Mouse (Mus musculus) lung, postnatal 14 days (tissue): ENCODE measurements around the gene Sv2c.

Source experiments
- DNase-seq: peaks from one replicate; pipeline ENCODE4 v3.0.0; 2021

Sv2c gene

DNA sequence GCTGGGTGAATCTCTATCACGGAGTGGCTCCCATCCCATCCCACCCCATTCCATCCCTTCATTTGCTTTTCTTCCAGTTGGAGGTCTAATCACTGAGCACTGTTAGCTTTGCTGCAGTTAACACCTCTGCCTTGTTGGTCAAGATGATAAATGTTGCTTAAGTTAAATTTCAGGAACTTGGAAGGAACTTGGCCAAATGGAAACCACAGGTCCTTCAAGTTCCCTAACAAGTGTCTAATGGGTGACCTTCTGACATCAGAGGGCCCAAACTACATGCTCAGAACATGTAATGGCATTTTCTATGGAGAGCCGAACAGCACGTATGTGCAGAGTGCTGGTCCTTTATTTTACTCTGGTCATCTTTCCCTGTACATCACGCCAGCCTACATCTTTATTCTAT lies 190.5 kb downstream of the Sv2c start:
- no peak for DNase-seq

DNA sequence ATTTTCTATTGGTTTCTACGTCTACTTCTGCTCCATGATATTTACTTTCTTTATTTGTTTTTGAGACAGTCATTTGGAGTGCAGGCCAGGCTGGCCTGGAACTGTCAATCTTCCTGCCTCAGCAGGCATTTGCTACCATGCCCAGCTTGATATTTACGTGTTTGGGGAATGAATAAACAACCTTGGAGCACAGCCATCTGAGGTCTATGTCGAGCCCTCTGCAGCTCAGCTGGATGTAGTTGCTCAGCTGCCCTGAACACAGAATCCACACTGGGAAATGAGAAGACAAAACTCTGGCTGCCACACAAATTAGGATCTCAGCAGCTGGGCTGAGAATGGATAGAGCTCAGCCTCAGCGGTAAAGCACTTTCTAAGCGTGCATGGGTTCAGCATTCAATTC lies 191.6 kb downstream of the Sv2c start:
- no peak for DNase-seq

DNA sequence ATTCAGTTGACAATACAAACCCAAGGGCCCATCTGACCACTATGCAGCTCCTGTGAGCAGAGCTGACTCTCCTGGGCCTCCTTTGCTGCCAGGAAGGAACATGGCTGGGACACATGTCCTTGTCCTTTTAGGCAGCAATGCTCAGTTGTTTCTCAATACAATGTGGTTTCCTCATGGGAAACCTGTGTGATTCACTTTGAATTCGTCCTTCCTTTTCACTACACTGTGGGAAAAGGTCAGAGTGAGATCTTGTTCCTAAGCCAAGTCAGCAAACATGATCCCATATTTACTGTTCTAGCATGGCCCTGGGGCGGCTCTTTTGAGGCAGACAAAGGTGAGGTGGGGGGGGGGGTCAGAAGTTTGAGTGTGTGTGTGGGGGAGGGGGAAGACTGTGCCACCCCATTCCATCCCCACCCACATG lies 208.2 kb downstream of the Sv2c start:
- DNase-seq: no peak

DNA sequence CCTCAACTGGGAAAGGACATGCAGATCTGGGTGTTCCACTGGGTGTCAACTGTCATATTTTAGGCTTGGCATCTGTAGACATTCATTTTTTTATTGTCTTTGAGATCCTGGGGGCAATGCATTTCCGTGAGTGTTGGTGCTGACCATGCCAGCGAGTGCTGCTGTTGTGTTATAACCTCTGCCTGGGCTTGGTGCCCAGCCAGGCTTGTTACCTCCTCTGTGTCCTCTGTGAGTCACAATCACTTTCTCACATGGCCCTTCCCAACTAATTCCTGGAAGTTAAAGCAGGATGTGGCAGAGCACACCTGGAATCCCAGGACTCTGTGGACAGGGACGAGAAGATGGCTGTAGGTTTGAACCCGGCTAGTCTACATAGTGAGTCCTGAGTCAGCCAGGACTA lies 209.8 kb downstream of the Sv2c start:
- DNase-seq: no peak

DNA sequence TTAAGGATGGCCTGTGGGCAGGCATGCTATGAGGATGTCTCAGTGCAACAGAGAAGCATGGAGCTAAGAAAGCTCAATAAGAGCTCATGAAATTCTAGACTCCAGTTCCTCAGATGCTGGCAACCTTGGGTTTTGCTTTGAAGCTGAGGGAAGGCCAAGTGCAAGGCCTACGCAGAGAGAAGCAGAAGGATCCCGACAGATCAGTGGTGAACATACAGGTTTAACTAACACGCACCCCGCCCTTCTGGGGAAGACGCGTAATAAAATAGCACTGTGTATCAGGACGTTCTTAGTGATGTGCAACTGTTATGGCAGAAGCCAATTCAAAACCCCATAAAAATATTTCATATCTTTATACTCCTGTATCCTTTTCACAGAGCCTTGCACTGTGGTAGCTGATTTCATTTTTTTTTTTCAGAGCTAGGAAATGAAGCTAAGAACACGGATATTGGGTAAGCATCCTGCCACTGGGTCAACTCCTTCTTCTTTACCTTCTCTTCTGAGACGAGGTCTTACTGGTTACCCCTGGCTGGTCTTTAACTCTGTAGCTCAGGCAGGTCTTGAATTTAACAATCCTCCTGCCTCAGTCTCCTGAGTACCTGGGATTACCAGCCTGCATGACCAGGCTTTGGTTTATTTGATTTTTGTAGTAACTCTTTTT lies 213.6 kb downstream of the Sv2c start:
- no peak for DNase-seq

DNA sequence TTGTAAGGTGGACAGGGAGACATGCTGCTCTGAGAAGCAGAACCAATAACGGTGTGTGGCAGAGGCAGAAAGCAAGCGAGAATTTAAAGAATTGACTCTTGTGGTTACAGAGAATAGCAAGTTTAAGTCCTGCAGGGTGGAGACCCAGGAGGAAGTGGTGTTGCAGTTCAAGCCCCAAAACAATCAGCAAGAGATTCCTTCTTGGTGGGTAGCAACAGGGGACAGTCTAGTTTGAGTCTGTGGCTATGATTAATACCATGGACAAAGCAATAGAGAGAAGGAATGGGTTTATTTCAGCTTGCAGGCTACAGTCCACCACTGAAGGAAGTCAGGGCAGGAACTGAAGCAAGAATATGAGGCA lies 219.4 kb downstream of the Sv2c start:
- DNase-seq: no peak

DNA sequence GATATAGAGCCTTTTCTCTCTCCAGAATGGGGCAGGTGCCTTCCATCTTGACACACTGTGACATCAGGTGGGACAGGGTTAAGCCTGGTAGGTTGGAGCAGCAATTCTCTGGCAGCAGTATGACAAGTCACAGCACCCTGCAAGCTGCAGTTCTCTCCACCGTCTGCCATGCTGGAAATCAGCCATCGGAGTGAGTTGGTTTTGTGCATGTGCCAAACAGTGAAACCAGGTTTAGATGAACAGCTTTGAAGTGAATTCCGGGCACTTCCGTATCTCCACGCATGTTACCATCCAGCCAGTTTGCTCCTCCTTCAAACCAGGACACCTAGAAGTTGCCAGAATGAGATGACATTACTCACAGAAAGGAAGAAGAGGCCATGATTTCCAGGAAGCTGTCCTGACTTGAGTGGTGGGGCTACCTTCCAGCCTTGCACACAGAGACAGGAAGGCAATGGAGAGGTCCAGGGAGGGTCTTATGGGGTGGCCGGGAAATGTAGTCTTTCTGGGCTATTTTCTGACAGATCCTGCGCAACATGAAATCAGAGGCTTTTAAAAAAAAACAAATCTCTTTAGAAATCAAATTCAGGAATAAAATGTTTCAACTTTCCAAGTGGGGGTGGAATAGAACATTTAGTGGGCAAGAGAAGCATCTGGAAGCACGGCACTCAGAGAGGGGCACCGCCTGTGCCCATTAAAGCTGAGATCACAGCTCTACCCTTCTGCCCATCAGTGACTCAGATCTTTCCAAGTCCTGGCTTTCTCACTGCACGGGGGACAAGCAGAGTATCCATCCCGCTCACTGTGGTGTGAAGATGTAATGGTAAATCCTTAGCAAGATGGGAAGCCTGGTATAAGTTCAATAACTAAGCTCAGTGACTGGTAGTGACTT lies 220.0 kb downstream of the Sv2c start:
- DNase-seq: no peak

DNA sequence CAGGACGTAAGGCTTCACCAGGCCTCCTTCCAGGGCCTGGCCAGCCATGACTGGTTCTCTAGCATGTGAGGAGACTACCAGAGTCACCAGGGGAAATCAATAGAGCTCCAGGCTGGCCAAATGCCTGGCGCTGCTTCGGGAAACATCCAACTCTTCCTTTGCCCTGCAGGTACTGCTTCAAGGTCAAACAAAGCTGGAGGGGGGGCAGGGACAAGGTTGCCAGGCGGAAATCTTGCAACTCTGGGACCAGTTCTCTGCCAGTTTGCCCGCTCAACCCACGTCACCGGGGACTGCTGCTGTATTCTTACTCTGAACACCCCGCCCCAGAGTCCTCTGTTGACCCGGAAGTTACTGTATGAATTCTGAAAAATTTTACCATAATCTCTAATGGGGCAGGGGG lies 222.1 kb downstream of the Sv2c start:
- no peak for DNase-seq

DNA sequence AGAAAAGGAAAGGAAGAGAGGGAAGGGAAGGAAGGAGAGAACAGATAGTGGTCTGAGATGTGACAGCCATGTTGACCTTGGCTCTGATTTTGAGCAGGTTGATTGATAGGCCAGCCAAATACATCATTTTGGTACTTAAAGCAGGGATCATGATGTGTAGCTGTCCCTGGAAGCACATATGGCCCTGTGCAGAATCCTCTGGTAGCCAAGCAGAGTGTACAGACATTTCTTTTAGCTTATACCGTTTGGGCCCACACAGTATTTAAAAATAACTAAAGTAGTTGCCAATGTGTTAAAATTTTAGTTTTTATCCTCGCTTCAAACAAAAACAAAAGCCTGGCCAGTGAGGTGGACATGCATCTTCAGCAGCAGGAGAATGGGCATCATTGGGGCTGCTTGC lies 223.1 kb downstream of the Sv2c start:
- DNase-seq: no peak
